Comparison of ENCODE assay signal across 8 mouse cellular contexts in genomic region chr5:146705815-146706408, GRCm38 (mm10).
DNase-seq lines count a peak whose midpoint lies in the region; ATAC-seq and TF ChIP-seq lines count a peak whose summit lies in the region.

No protein-coding gene starts in this region.

- peak; percentile 50 for ATAC-seq in megakaryocyte-erythroid progenitor cell, adult 5-6 weeks (replicated peaks; ENCODE audit: low FRiP score, low TSS enrichment, poor library complexity, severe bottlenecking)

- peak; percentile 88 for DNase-seq in ZHBTc4 (ENCODE audit: low read depth, low spot score)
- DNase-seq in cerebellum, postnatal 25 days = peak; percentile 91
- DNase-seq in frontal cortex, postnatal 25 days (ENCODE audit: low spot score in 2 of 2) = peak; percentile 91 to 94
- peak; percentile 89 for DNase-seq in hindlimb bud, embryonic 11.5 days (ENCODE audit: extremely low spot score, low read depth, low spot score)
- DNase-seq in left cerebral cortex, adult 2 months (ENCODE audit: extremely low spot score in 1 of 2, low spot score in 2 of 2) = peak; percentile 80 to 92
- DNase-seq in right cerebral cortex, postnatal 14 days = peak; percentile 80
- peak; percentile 84 to 87 for DNase-seq in urinary bladder, postnatal 36 days (ENCODE audit: low spot score in 2 of 2)

- H3K27ac ChIP-seq in left cerebral cortex, adult 2 months = no peak overlapping the region

- TF ChIP-seq CTCF in left cerebral cortex, adult 2 months (IDR thresholded peaks at IDR 0.05) = peak; percentile 93

- no peak overlapping the region; the same call in 1 of the 2 replicates for H3K4me3 ChIP-seq in left cerebral cortex, adult 2 months

- intact Hi-C loops in left cerebral cortex, adult 2 months (cut with DNase I) = loop anchor here (1.0 to 10.0 kb wide), 4 partner anchors 139 to 613 kb away; partner anchors contain the start of gene Rasl11a
